Mouse (Mus musculus) lung, postnatal 0 days (tissue): ENCODE data around the gene Zfp740. TPM values are rescaled to one million over a fixed set of nuclear protein-coding genes. Genes with fewer than 3 reads are reported as not detected.
A peak's percentile ranks its signal among the peaks of the same experiment; 100 is the strongest.

Experiments used
- ATAC-seq: fragments of 200-750 bp; cut with Nextera tagmentation; 2 replicates; pipeline ENCODE4 v1.8.0; 2017; ENCODE audit warnings: moderate library complexity
- DNase-seq: peaks from one replicate; pipeline ENCODE4 v3.0.0-alpha.2; 2016; ENCODE audit warnings: low spot score
- H3K27ac ChIP-seq: fragments of 300-500 bp; sonication (generic); 2 replicates; pipeline ENCODE4 v1.5.1; 2014; ENCODE audit warnings: antibody characterized with exemption, mild to moderate bottlenecking, low read length, mixed read lengths
- H3K27me3 ChIP-seq: fragments of 300-500 bp; sonication (generic); replicated peaks from 2 replicates; pipeline ENCODE4 v1.6.1; 2014; ENCODE audit warnings: low read length, mixed read lengths; ENCODE audit not compliant: insufficient read depth
- H3K36me3 ChIP-seq: fragments of 300-500 bp; sonication (generic); 2 replicates; pipeline ENCODE4 v1.6.1; 2014; ENCODE audit warnings: low read length, mixed read lengths; ENCODE audit not compliant: insufficient read depth
- H3K4me1 ChIP-seq: fragments of 300-500 bp; sonication (generic); 2 replicates; pipeline ENCODE4 v1.6.1; 2014; ENCODE audit warnings: antibody characterized with exemption, low read depth, low read length, mixed read lengths; ENCODE audit not compliant: insufficient read depth
- H3K4me2 ChIP-seq: fragments of 300-500 bp; sonication (generic); replicated peaks from 2 replicates; pipeline ENCODE4 v1.6.1; 2014; ENCODE audit warnings: low read depth, mild to moderate bottlenecking, low read length, moderate library complexity, mixed read lengths
- H3K4me3 ChIP-seq: fragments of 300-500 bp; sonication (generic); 2 replicates; pipeline ENCODE4 v1.5.1; 2014; ENCODE audit warnings: low read depth, low read length
- H3K9ac ChIP-seq: fragments of 300-500 bp; sonication (generic); replicated peaks from 2 replicates; pipeline ENCODE4 v1.6.1; 2014; ENCODE audit warnings: low read depth, mild to moderate bottlenecking
- H3K9me3 ChIP-seq: fragments of 300-500 bp; sonication (generic); 2 replicates; pipeline ENCODE4 v1.6.1; 2016; ENCODE audit warnings: low read length, mixed read lengths
- CTCF ChIP-seq: IDR thresholded peaks from 2 replicates; pipeline ENCODE4 v1.5.1; 2016; ENCODE audit warnings: antibody characterized with exemption, mild to moderate bottlenecking
- EP300 ChIP-seq: IDR thresholded peaks from 2 replicates; pipeline ENCODE4 v1.6.1; 2016; ENCODE audit warnings: antibody characterized with exemption, mild to moderate bottlenecking, control low read depth
- WGBS: fragments of 180-500 bp; shearing (Covaris S2); extraction: QIAGEN DNeasy Blood & Tissue Kit; methylation state at CpG from one replicate; pipeline ENCODE4 v1.1.7; 2014; 5-methylcytosine and 5-hydroxymethylcytosine counted together
- polyA plus RNA-seq: library from polyadenylated mRNA; unstranded; fragments of >200 nt; fragmentation: Nextera tagmentation; extraction: Ambion mirVana; gene quantifications from 2 replicates; pipeline ENCODE4 v1.2.1, GENCODE M21; 2015

Gene Zfp740
- polyA plus RNA-seq, 1 experiment from 2014 or later, result 31.9 TPM

- under 1% methylated on average over 47 of the region's 65 CpGs for WGBS
- Histone ChIP-seq H3K27ac (peak overlapping the region; percentile 99), H3K36me3 (peaks cover 6% of the 10 kb centered on the region; the same call in 1 of the 2 replicates), H3K4me2 (peak overlapping the region; percentile 72), H3K9me3 (no peaks in the 10 kb centered on the region), H3K9ac (peak overlapping the region; percentile 63), H3K4me1 (peaks cover 30% of the 10 kb centered on the region), H3K27me3 (no peaks in the 10 kb centered on the region), H3K4me3 (peak overlapping the region; percentile 67)
- TF ChIP-seq EP300 (no peak), CTCF (peak; percentile 9)
- DNase-seq (peak; percentile 91), ATAC-seq (peak; percentile 54)
These were observed 44.4 kb downstream of the Zfp740 start for GRCm38 (mm10) chr15:102247252-102248130.

- no peak for TF ChIP-seq CTCF
- no peak for TF ChIP-seq EP300
- H3K4me1 ChIP-seq, result peaks cover 22% of the 10 kb centered on the region
- peak overlapping the region; percentile 72 for H3K4me2 ChIP-seq
- peak; percentile 44 for DNase-seq
- H3K36me3 ChIP-seq, result peaks cover 6% of the 10 kb centered on the region; the same call in 1 of the 2 replicates
- peak overlapping the region; percentile 67 for H3K4me3 ChIP-seq
- H3K27ac ChIP-seq, result peak overlapping the region; percentile 99
- H3K9ac ChIP-seq, result peak overlapping the region; percentile 63
- WGBS, result 11% methylated on average over 8 of the region's 8 CpGs
- H3K27me3 ChIP-seq, result no peaks in the 10 kb centered on the region
- no peaks in the 10 kb centered on the region for H3K9me3 ChIP-seq
- no peak for ATAC-seq
These were observed 45.2 kb downstream of the Zfp740 start for GRCm38 (mm10) chr15:102248131-102248811.

- H3K4me3 ChIP-seq, result no peak overlapping the region
These were observed 45.8 kb downstream of the Zfp740 start for GRCm38 (mm10) chr15:102248812-102249191.

GRCm38 (mm10) chr15:102249251-102249691, 46.2 kb downstream of the Zfp740 start:
- Histone ChIP-seq H3K4me2 (peak overlapping the region; percentile 72), H3K9ac (0 out of 2 replicates have a peak overlapping the region, but pooled peaks have one; percentile 26), H3K4me3 (peak overlapping the region; percentile 25), H3K27me3 (no peaks in the 10 kb centered on the region), H3K4me1 (peaks cover 16% of the 10 kb centered on the region; the same call in 1 of the 2 replicates), H3K36me3 (peaks cover 6% of the 10 kb centered on the region; the same call in 1 of the 2 replicates), H3K9me3 (no peaks in the 10 kb centered on the region), H3K27ac (peak overlapping the region; percentile 99)
- WGBS, result 2% methylated on average over 10 of the region's 13 CpGs
- ATAC-seq (no peak), DNase-seq (peak; percentile 76)
- TF ChIP-seq EP300 (no peak), CTCF (no peak)

More at GRCm38 (mm10) chr15:102248812-102249191, 45.8 kb downstream of the Zfp740 start:
- Histone ChIP-seq H3K27me3 (no peaks in the 10 kb centered on the region), H3K9ac (no peak overlapping the region), H3K9me3 (no peaks in the 10 kb centered on the region), H3K4me1 (peaks cover 18% of the 10 kb centered on the region; the same call in 1 of the 2 replicates), H3K27ac (peak overlapping the region; percentile 99), H3K4me2 (peak overlapping the region; percentile 72), H3K36me3 (peaks cover 6% of the 10 kb centered on the region; the same call in 1 of the 2 replicates)
- TF ChIP-seq CTCF (0 out of 2 replicates have a peak, but pooled peaks have one; percentile 15), EP300 (no peak)
- 0% methylated on average over 2 of the region's 3 CpGs for WGBS
- no peak for ATAC-seq
- peak; percentile 64 for DNase-seq

- Histone ChIP-seq H3K36me3 (peaks cover 6% of the 10 kb centered on the region; the same call in 1 of the 2 replicates), H3K4me2 (peak overlapping the region; percentile 72), H3K4me3 (no peak overlapping the region), H3K4me1 (peaks cover 14% of the 10 kb centered on the region; the same call in 1 of the 2 replicates), H3K27me3 (no peaks in the 10 kb centered on the region), H3K9me3 (no peaks in the 10 kb centered on the region), H3K27ac (peak overlapping the region; percentile 99), H3K9ac (no peak overlapping the region)
- WGBS, result 46% methylated on average over 9 of the region's 9 CpGs
- DNase-seq (no peak), ATAC-seq (no peak)
- TF ChIP-seq CTCF, result no peak
- TF ChIP-seq EP300, result no peak
These were observed 46.9 kb downstream of the Zfp740 start for GRCm38 (mm10) chr15:102249967-102250366.

GRCm38 (mm10) chr15:102250521-102250920, 47.5 kb downstream of the Zfp740 start:
- no peak overlapping the region for H3K4me2 ChIP-seq
- DNase-seq (no peak), ATAC-seq (no peak)
- H3K9me3 ChIP-seq, result no peaks in the 10 kb centered on the region
- TF ChIP-seq CTCF (no peak), EP300 (no peak)
- WGBS, result 72% methylated on average over 5 of the region's 5 CpGs
- H3K4me1 ChIP-seq, result peaks cover 12% of the 10 kb centered on the region; the same call in 1 of the 2 replicates
- no peak overlapping the region for H3K9ac ChIP-seq
- no peaks in the 10 kb centered on the region for H3K27me3 ChIP-seq
- H3K4me3 ChIP-seq, result no peak overlapping the region
- H3K27ac ChIP-seq, result no peak overlapping the region
- peaks cover 6% of the 10 kb centered on the region; the same call in 1 of the 2 replicates for H3K36me3 ChIP-seq
